Mouse (Mus musculus): ENCODE measurements at regions not wholly inside any gene's neighbourhood (a gene's known extent, or its start where the extent isn't known, plus 50 kb on each side); places are given as distances from the start of the nearest gene placed in this dataset.
A peak's percentile ranks its signal among the peaks of the same experiment; 100 is the strongest.

GRCm38 (mm10) chr2:61100854-61101253, 137.9 kb upstream of the Rbms1 start:
- DNase-seq (ENCODE audit: low read depth, low spot score) = no peak

GRCm38 (mm10) chr2:61088501-61088900, 125.5 kb upstream of the Rbms1 start:
- DNase-seq (ENCODE audit: low read depth, low spot score) = no peak

GRCm38 (mm10) chr2:61084835-61085234, 121.8 kb upstream of the Rbms1 start:
- no peak for DNase-seq (ENCODE audit: low read depth, low spot score)

GRCm38 (mm10) chr2:61083100-61083499, 120.1 kb upstream of the Rbms1 start:
- DNase-seq (ENCODE audit: low read depth, low spot score) = no peak

- no peak for DNase-seq (ENCODE audit: low read depth, low spot score)
Measured at GRCm38 (mm10) chr2:61082640-61083039, 119.6 kb upstream of the Rbms1 start.

- DNase-seq (ENCODE audit: low read depth, low spot score) = no peak
Measured at GRCm38 (mm10) chr2:61080006-61080405, 117.0 kb upstream of the Rbms1 start.

GRCm38 (mm10) chr2:61071025-61071424, 108.0 kb upstream of the Rbms1 start:
- no peak for DNase-seq (ENCODE audit: low read depth, low spot score)

GRCm38 (mm10) chr2:61067877-61068276, 104.9 kb upstream of the Rbms1 start:
- DNase-seq (ENCODE audit: low read depth, low spot score) = no peak

GRCm38 (mm10) chr2:61062125-61062524, 99.1 kb upstream of the Rbms1 start:
- DNase-seq (ENCODE audit: low read depth, low spot score) = no peak

- DNase-seq (ENCODE audit: low read depth, low spot score) = no peak
Measured at GRCm38 (mm10) chr2:61060906-61061305, 97.9 kb upstream of the Rbms1 start.

GRCm38 (mm10) chr2:61058545-61059235, 95.7 kb upstream of the Rbms1 start:
- DNase-seq (ENCODE audit: low read depth, low spot score) = peak; percentile 55

- DNase-seq (ENCODE audit: low read depth, low spot score) = no peak
Measured at GRCm38 (mm10) chr2:61052296-61052695, 89.3 kb upstream of the Rbms1 start.

GRCm38 (mm10) chr2:61051808-61052207, 88.8 kb upstream of the Rbms1 start:
- no peak for DNase-seq (ENCODE audit: low read depth, low spot score)

- DNase-seq (ENCODE audit: low read depth, low spot score) = no peak
Measured at GRCm38 (mm10) chr2:61046111-61046767, 83.2 kb upstream of the Rbms1 start.

GRCm38 (mm10) chr2:61045467-61045866, 82.5 kb upstream of the Rbms1 start:
- no peak for DNase-seq (ENCODE audit: low read depth, low spot score)

GRCm38 (mm10) chr2:61032920-61033319, 69.9 kb upstream of the Rbms1 start:
- DNase-seq (ENCODE audit: low read depth, low spot score) = no peak

GRCm38 (mm10) chr2:61029706-61030105, 66.7 kb upstream of the Rbms1 start:
- no peak for DNase-seq (ENCODE audit: low read depth, low spot score)

- no peak for DNase-seq (ENCODE audit: low read depth, low spot score)
Measured at GRCm38 (mm10) chr2:61028578-61028977, 65.6 kb upstream of the Rbms1 start.

GRCm38 (mm10) chr2:61027686-61028085, 64.7 kb upstream of the Rbms1 start:
- no peak for DNase-seq (ENCODE audit: low read depth, low spot score)

- DNase-seq (ENCODE audit: low read depth, low spot score) = peak; percentile 24
Measured at GRCm38 (mm10) chr2:61022411-61022810, 59.4 kb upstream of the Rbms1 start.

GRCm38 (mm10) chr2:61020791-61021190, 57.8 kb upstream of the Rbms1 start:
- DNase-seq (ENCODE audit: low read depth, low spot score) = no peak

GRCm38 (mm10) chr2:61013006-61013405, 50.0 kb upstream of the Rbms1 start:
- no peak for DNase-seq (ENCODE audit: low read depth, low spot score)
